Mouse (Mus musculus) neural tube, embryonic 15.5 days (tissue): ENCODE measurements around the gene 2010109A12Rik. TPM values are rescaled to one million over a fixed set of nuclear protein-coding genes. Genes with fewer than 3 reads are reported as not detected.

ENCODE experiments used
- ATAC-seq: fragments of 200-750 bp; cut with Nextera tagmentation; 2 replicates; pipeline ENCODE4 v1.8.0; 2017; ENCODE audit warnings: mild to moderate bottlenecking, moderate TSS enrichment, moderate library complexity; ENCODE audit not compliant: low FRiP score
- H3K27ac ChIP-seq: fragments of 300-500 bp; sonication (generic); replicated peaks from 2 replicates; pipeline ENCODE4 v1.5.1; 2015; ENCODE audit warnings: mild to moderate bottlenecking, inconsistent platforms
- H3K27me3 ChIP-seq: fragments of 300-500 bp; sonication (generic); replicated peaks from 2 replicates; pipeline ENCODE4 v1.6.1; 2015; ENCODE audit warnings: inconsistent platforms
- H3K36me3 ChIP-seq: fragments of 300-500 bp; sonication (generic); 2 replicates; pipeline ENCODE4 v1.6.1; 2015; ENCODE audit warnings: inconsistent platforms
- H3K4me1 ChIP-seq: fragments of 300-500 bp; sonication (generic); 2 replicates; pipeline ENCODE4 v1.6.1; 2015; ENCODE audit warnings: inconsistent platforms
- H3K4me2 ChIP-seq: fragments of 300-500 bp; sonication (generic); 2 replicates; pipeline ENCODE4 v1.6.1; 2015; ENCODE audit warnings: inconsistent platforms, mild to moderate bottlenecking, moderate library complexity
- H3K4me3 ChIP-seq: fragments of 300-500 bp; sonication (generic); replicated peaks from 2 replicates; pipeline ENCODE4 v1.5.1; 2015; ENCODE audit warnings: mild to moderate bottlenecking, inconsistent platforms
- H3K9ac ChIP-seq: fragments of 300-500 bp; sonication (generic); replicated peaks from 2 replicates; pipeline ENCODE4 v1.6.1; 2015; ENCODE audit warnings: mild to moderate bottlenecking, inconsistent platforms
- H3K9me3 ChIP-seq: fragments of 300-500 bp; sonication (generic); replicated peaks from 2 replicates; pipeline ENCODE4 v1.6.1; 2016; ENCODE audit warnings: inconsistent platforms
- WGBS: fragments of 180-500 bp; shearing (Covaris S2); methylation state at CpG from one replicate; pipeline ENCODE4 v1.1.7; 2015; ENCODE audit warnings: mixed read lengths; 5-methylcytosine and 5-hydroxymethylcytosine counted together
- polyA plus RNA-seq: library from polyadenylated mRNA; unstranded; fragments of >200 nt; fragmentation: Nextera tagmentation; extraction: Ambion mirVana; gene quantifications from 2 replicates; pipeline ENCODE4 v1.2.1, GENCODE M21; 2015

The 2010109A12Rik gene
- polyA plus RNA-seq: 1.2 and 1.4 TPM in 2 replicates

- under 1% methylated on average over 79 of the region's 79 CpGs for WGBS
- peak within 1 kb of the TSS; percentile 74 for H3K4me2 ChIP-seq
Observed at GRCm38 (mm10) chr5:93206109-93207005, at the start of gene 2010109A12Rik, which contains the start of gene Ccni. Gene 2010109A12Rik, plus strand, starts transcription at chr5:93206518. Gene Ccni, minus strand, starts transcription at chr5:93206495.

DNA sequence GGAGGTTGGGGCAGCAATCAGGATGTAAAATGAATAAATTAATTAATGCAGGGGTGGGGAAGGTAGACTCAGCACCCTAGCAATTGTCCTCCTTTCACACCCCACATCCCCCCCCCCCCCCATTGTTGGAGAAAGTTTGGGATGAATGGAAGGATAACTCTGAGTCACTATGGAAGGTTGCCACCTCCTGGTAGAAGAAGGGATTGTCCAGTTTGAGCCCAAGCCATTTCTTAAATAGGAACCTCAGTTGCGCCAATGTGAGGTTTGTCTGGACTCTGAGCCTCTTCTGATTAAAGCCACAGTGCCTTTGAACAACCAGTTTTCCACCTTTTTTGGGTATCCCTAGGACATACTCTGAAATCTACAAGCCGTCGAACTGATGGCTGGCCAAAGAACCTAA lies 42.8 kb upstream of the 2010109A12Rik start:
- H3K9me3 ChIP-seq: no peaks in the 10 kb centered on the region
- no peak overlapping the region for H3K4me2 ChIP-seq
- no peaks in the 10 kb centered on the region for H3K27me3 ChIP-seq
- no peak overlapping the region for H3K27ac ChIP-seq
- no peaks in the 10 kb centered on the region for H3K4me1 ChIP-seq
- ATAC-seq: no peak
- 85% methylated on average over 3 of the region's 3 CpGs for WGBS
- H3K9ac ChIP-seq: no peak overlapping the region
- H3K4me3 ChIP-seq: no peak overlapping the region
- H3K36me3 ChIP-seq: peaks cover 64% of the 10 kb centered on the region

More at GRCm38 (mm10) chr5:93206109-93207005, at the start of gene 2010109A12Rik, which contains the start of gene Ccni:
- peak within 1 kb of the TSS; percentile 88 for H3K9ac ChIP-seq
- peaks cover 23% of the 10 kb centered on the region for H3K4me1 ChIP-seq
- no peaks in the 10 kb centered on the region for H3K27me3 ChIP-seq
- no peaks in the 10 kb centered on the region; the same call in 1 of the 2 replicates for H3K36me3 ChIP-seq
- H3K27ac ChIP-seq: peak within 1 kb of the TSS; percentile 92
- peak within 1 kb of the TSS; percentile 90 for H3K4me3 ChIP-seq
- peak; percentile 97 for ATAC-seq
- H3K9me3 ChIP-seq: no peaks in the 10 kb centered on the region

- Histone ChIP-seq H3K9ac (no peak overlapping the region), H3K9me3 (no peaks in the 10 kb centered on the region), H3K36me3 (peaks cover 69% of the 10 kb centered on the region), H3K27me3 (no peaks in the 10 kb centered on the region), H3K27ac (no peak overlapping the region), H3K4me1 (no peaks in the 10 kb centered on the region), H3K4me3 (no peak overlapping the region), H3K4me2 (no peak overlapping the region)
- WGBS: 91% methylated on average over 11 of the region's 11 CpGs
- no peak for ATAC-seq
Observed at GRCm38 (mm10) chr5:93167919-93168516, 38.3 kb upstream of the 2010109A12Rik start.

DNA sequence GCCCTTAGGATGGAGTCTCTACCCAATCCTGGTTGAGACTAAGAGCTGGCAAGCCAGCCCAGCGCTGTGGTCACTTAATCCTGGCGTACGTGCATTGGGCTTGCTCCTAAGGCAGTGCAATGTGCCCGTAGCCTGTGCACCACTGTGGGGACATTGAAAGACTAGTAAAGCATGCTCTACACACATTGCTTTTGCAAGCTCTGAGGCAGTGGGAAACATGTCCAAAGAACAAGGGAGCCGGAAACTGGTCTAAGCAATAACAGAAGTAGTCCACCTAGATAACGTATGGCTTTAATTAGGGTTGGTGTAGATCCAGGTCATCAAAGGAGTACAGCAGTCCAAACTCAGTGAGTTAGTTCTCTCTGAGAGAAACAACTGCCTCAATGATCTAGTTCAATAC lies 37.7 kb upstream of the 2010109A12Rik start:
- Histone ChIP-seq H3K9ac (no peak overlapping the region), H3K27ac (no peak overlapping the region), H3K4me2 (no peak overlapping the region), H3K36me3 (peaks cover 67% of the 10 kb centered on the region), H3K27me3 (no peaks in the 10 kb centered on the region), H3K4me3 (no peak overlapping the region), H3K4me1 (no peaks in the 10 kb centered on the region), H3K9me3 (no peaks in the 10 kb centered on the region)
- ATAC-seq: no peak
- WGBS: 88% methylated on average over 6 of the region's 6 CpGs

DNA sequence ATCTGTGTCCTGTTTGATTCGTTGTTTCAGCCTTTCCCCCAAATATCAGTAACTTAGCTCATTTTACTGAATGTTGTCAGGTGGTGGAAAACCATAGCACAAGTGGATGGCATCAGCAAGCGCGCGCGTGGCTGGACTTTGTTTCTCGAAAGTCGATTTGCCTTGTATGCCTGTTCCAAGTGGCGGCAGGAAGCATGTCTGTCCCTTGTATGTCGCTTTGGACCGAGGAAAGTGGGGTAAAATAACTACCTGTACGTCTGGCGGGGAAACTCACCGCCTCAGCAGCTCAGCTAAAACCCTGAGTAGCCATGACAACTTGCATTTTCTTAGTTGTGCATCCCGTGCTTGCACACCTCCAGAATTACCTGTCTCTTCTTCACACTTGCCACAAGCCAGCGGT lies 34.9 kb upstream of the 2010109A12Rik start:
- Histone ChIP-seq H3K9ac (no peak overlapping the region), H3K4me2 (no peak overlapping the region), H3K27ac (no peak overlapping the region), H3K27me3 (no peaks in the 10 kb centered on the region), H3K9me3 (no peaks in the 10 kb centered on the region), H3K36me3 (peaks cover 62% of the 10 kb centered on the region), H3K4me1 (no peaks in the 10 kb centered on the region), H3K4me3 (no peak overlapping the region)
- ATAC-seq: no peak
- 96% methylated on average over 15 of the region's 15 CpGs for WGBS

DNA sequence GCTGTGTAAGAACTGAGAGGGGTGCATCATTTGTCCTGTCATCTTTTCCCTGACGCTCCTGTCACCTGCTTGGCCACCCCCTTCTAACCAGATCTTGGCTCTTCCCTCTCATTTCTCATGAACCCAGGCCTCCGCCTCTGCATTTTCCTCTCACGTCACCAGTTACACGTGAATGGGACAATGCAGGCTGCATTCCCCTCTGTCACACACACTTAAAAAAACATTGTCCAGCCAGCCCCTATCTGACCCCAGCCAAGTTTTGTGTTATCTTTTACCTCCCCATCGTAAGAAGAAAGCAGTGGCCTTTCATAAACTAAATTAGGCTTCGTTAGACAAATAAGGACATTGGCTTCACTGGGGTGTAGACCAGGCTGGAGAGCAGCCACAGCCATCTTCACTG lies 33.8 kb upstream of the 2010109A12Rik start:
- 86% methylated on average over 6 of the region's 6 CpGs for WGBS
- H3K4me2 ChIP-seq: no peak overlapping the region
- H3K4me1 ChIP-seq: no peaks in the 10 kb centered on the region
- H3K36me3 ChIP-seq: peaks cover 59% of the 10 kb centered on the region
- no peaks in the 10 kb centered on the region for H3K27me3 ChIP-seq
- H3K9ac ChIP-seq: no peak overlapping the region
- no peak for ATAC-seq
- H3K27ac ChIP-seq: no peak overlapping the region
- no peaks in the 10 kb centered on the region for H3K9me3 ChIP-seq
- H3K4me3 ChIP-seq: no peak overlapping the region

DNA sequence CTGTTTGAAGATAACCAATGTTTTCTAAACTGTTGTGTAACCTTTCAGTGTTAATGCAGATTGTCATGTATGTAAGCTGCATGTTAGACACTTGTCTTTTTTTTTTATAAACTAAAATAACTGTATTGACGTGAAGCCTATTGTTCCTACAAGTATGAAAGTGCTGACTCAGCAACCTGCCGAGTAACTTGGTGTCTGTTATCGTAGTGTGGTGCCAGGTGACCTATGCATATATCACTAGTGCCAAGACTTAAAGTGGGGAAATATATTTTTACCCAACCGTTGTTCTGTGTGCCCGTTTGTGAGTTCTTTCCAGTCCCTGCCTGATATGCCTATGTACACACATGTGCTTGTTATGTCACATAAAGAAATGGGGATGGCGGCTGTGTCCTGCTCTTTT lies 31.6 kb upstream of the 2010109A12Rik start:
- Histone ChIP-seq H3K4me1 (no peaks in the 10 kb centered on the region), H3K27me3 (no peaks in the 10 kb centered on the region), H3K4me3 (no peak overlapping the region), H3K9ac (no peak overlapping the region), H3K27ac (no peak overlapping the region), H3K9me3 (no peaks in the 10 kb centered on the region), H3K4me2 (no peak overlapping the region), H3K36me3 (peaks cover 52% of the 10 kb centered on the region)
- no peak for ATAC-seq
- 88% methylated on average over 6 of the region's 6 CpGs for WGBS

DNA sequence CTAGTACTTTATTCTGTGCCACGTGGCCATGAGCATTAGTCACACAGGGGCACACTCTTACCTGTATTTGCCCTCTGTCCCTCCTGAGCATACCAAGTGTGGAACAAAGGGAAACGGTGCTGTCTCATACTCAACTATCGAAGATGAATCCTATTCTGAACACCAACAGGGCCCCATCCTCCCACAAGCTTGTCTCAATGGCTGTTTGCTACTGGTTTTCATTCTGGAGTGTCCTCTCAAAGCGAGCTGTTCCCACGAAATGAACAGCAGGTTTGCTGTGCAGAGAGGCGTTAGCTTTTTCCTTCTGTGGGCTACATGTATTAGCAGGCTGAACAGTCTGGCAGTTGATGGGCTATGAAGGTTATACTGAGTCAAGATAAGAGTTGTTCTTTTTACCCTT lies 27.7 kb upstream of the 2010109A12Rik start:
- WGBS: 87% methylated on average over 6 of the region's 6 CpGs
- H3K4me1 ChIP-seq: no peaks in the 10 kb centered on the region
- H3K4me2 ChIP-seq: no peak overlapping the region
- H3K27me3 ChIP-seq: no peaks in the 10 kb centered on the region
- H3K4me3 ChIP-seq: no peak overlapping the region
- H3K27ac ChIP-seq: no peak overlapping the region
- no peak for ATAC-seq
- H3K36me3 ChIP-seq: peaks cover 41% of the 10 kb centered on the region
- H3K9ac ChIP-seq: no peak overlapping the region
- H3K9me3 ChIP-seq: no peaks in the 10 kb centered on the region

- peaks cover 36% of the 10 kb centered on the region for H3K36me3 ChIP-seq
- no peaks in the 10 kb centered on the region for H3K9me3 ChIP-seq
- no peak overlapping the region for H3K4me3 ChIP-seq
- no peaks in the 10 kb centered on the region for H3K27me3 ChIP-seq
- WGBS: 78% methylated on average over 2 of the region's 2 CpGs
- no peak for ATAC-seq
- H3K4me2 ChIP-seq: no peak overlapping the region
- no peak overlapping the region for H3K9ac ChIP-seq
- H3K4me1 ChIP-seq: no peaks in the 10 kb centered on the region
- no peak overlapping the region for H3K27ac ChIP-seq
Observed at GRCm38 (mm10) chr5:93180252-93180651, 26.1 kb upstream of the 2010109A12Rik start.

GRCm38 (mm10) chr5:93183311-93183710 lies 23.0 kb upstream of the 2010109A12Rik start:
- Histone ChIP-seq H3K27ac (no peak overlapping the region), H3K4me1 (no peaks in the 10 kb centered on the region), H3K36me3 (peaks cover 47% of the 10 kb centered on the region), H3K27me3 (no peaks in the 10 kb centered on the region), H3K4me2 (no peak overlapping the region), H3K9ac (no peak overlapping the region), H3K4me3 (no peak overlapping the region), H3K9me3 (no peaks in the 10 kb centered on the region)
- WGBS: 92% methylated on average over 6 of the region's 6 CpGs
- ATAC-seq: no peak

GRCm38 (mm10) chr5:93184548-93184947 lies 21.8 kb upstream of the 2010109A12Rik start:
- Histone ChIP-seq H3K36me3 (peaks cover 49% of the 10 kb centered on the region), H3K9me3 (no peaks in the 10 kb centered on the region), H3K4me1 (no peaks in the 10 kb centered on the region), H3K27me3 (no peaks in the 10 kb centered on the region), H3K4me3 (no peak overlapping the region), H3K9ac (no peak overlapping the region), H3K4me2 (no peak overlapping the region), H3K27ac (no peak overlapping the region)
- ATAC-seq: no peak
- 93% methylated on average over 6 of the region's 6 CpGs for WGBS

DNA sequence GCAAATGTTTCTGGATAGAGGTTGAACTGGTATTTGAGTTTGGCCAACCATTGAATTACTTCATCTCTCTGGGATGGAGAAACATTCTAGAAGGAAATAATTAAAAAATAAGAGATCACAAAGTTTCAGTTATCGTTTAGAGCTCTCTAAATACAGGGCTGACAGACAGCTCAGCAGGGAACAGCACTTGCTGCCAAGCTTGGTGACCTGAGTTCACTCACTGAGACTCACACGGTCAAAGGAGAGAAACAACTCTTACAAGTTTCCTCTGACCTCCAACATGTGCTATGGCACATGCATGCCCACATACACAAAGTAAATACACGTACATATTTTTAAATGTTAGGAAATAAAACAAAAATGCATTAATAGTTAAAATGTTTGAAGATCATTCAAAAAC lies 16.7 kb upstream of the 2010109A12Rik start:
- no peak for ATAC-seq
- WGBS: 77% methylated on average over 3 of the region's 3 CpGs
- H3K27ac ChIP-seq: no peak overlapping the region
- H3K4me2 ChIP-seq: no peak overlapping the region
- no peaks in the 10 kb centered on the region for H3K4me1 ChIP-seq
- no peak overlapping the region for H3K9ac ChIP-seq
- peaks cover 34% of the 10 kb centered on the region for H3K36me3 ChIP-seq
- H3K27me3 ChIP-seq: no peaks in the 10 kb centered on the region
- no peaks in the 10 kb centered on the region for H3K9me3 ChIP-seq
- H3K4me3 ChIP-seq: no peak overlapping the region
